Mouse (Mus musculus) ES-E14 (cell line): ENCODE measurements at regions not wholly inside any gene's neighbourhood (a gene's known extent, or its start where the extent isn't known, plus 50 kb on each side); places are given as distances from the start of the nearest gene placed in this dataset.

Experiments
- DNase-seq: peaks from one replicate; pipeline ENCODE4 v3.0.0-alpha.2; 2013; ENCODE audit warnings: low read depth, low spot score
- H3K27ac ChIP-seq: 2 replicates; pipeline ENCODE4 v1.5.1; 2012; ENCODE audit warnings: low read depth, mild to moderate bottlenecking, low read length, moderate library complexity, mixed read lengths; ENCODE audit not compliant: poor library complexity, insufficient read depth, severe bottlenecking
- H3K36me3 ChIP-seq: 2 replicates; pipeline ENCODE4 v1.6.1; 2012; ENCODE audit warnings: mild to moderate bottlenecking, low read length, moderate library complexity, mixed read lengths; ENCODE audit not compliant: control insufficient read depth, poor library complexity, insufficient read depth, severe bottlenecking
- H3K4me1 ChIP-seq, 2 experiments: fragments of 150-350 bp in 1 of 2; sonication (generic) in 1 of 2; 2 replicates each; pipeline ENCODE4 v1.6.1; 2012; ENCODE audit warnings: low read length in 2 of 2, mild to moderate bottlenecking in 1 of 2, mixed read lengths in 1 of 2; ENCODE audit not compliant: control insufficient read depth in 2 of 2, insufficient read depth in 2 of 2, poor library complexity in 1 of 2
- H3K4me3 ChIP-seq, 2 experiments: fragments of 150-350 bp in 1 of 2; sonication (generic) in 1 of 2; 2 replicates each; pipeline ENCODE4 v1.5.1; 2012; ENCODE audit warnings: low read length in 2 of 2, low read depth in 1 of 2, mild to moderate bottlenecking in 1 of 2, mixed read lengths in 1 of 2; ENCODE audit not compliant: insufficient read depth in 1 of 2, poor library complexity in 1 of 2, severe bottlenecking in 1 of 2
- H3K9ac ChIP-seq: 2 replicates; pipeline ENCODE4 v1.6.1; 2012; ENCODE audit warnings: low read depth, mild to moderate bottlenecking, low read length, mixed read lengths; ENCODE audit not compliant: poor library complexity, insufficient read depth, severe bottlenecking
- H3K9me3 ChIP-seq: fragments of 150-350 bp; sonication (generic); 2 replicates; pipeline ENCODE4 v1.6.1; 2012; ENCODE audit warnings: low read depth, mild to moderate bottlenecking, low read length; ENCODE audit not compliant: control insufficient read depth, insufficient read depth
- CHD2 ChIP-seq: IDR thresholded peaks from 2 replicates; pipeline ENCODE4 v1.6.1; 2014; ENCODE audit warnings: mild to moderate bottlenecking, low read depth, low read length, inconsistent platforms
- HCFC1 ChIP-seq: IDR thresholded peaks from 2 replicates; pipeline ENCODE4 v1.6.1; 2012; ENCODE audit warnings: low read length, inconsistent platforms, borderline replicate concordance; ENCODE audit not compliant: insufficient read depth
- MAFK ChIP-seq: IDR thresholded peaks from 2 replicates; pipeline ENCODE4 v1.6.1; 2014; ENCODE audit warnings: mild to moderate bottlenecking, low read depth, low read length, inconsistent platforms; ENCODE audit not compliant: insufficient read depth
- ZC3H11A ChIP-seq: IDR thresholded peaks from 2 replicates; pipeline ENCODE4 v1.6.1; 2012; ENCODE audit warnings: low read depth, mild to moderate bottlenecking, inconsistent platforms, low read length, borderline replicate concordance
- ZNF384 ChIP-seq: IDR thresholded peaks from 2 replicates; pipeline ENCODE4 v1.6.1; 2012; ENCODE audit warnings: low read depth, low read length, inconsistent platforms
- in situ Hi-C, 2 experiments: fragments of 600-800 bp; cut with MboI; formaldehyde crosslinking; loops; one replicate each; pipeline ENCODE4 v1.15.1; 2025; ENCODE audit warnings: low sequenced_read_pairs in 2 of 2, inconsistent platforms in 1 of 2; ENCODE audit not compliant: unreplicated experiment in 2 of 2

- peaks cover 1 to 5% of the 10 kb centered on the region in 2 experiments; a peak in 2 of 4 replicates for H3K4me1 ChIP-seq
- H3K27ac ChIP-seq = no peak overlapping the region
- no peak overlapping the region for H3K4me3 ChIP-seq
- no peaks in the 10 kb centered on the region for H3K36me3 ChIP-seq
- no peak for TF ChIP-seq HCFC1
- TF ChIP-seq CHD2 = no peak
- no peak for TF ChIP-seq ZC3H11A
- TF ChIP-seq ZNF384 = no peak
- H3K9me3 ChIP-seq = no peaks in the 10 kb centered on the region
- H3K9ac ChIP-seq = no peak overlapping the region
- DNase-seq = no peak
- in situ Hi-C loops = no loop called here
Observed at GRCm38 (mm10) chr12:9274181-9274580, 244.4 kb downstream of the Ttc32 start.

- no peak for DNase-seq
Observed at GRCm38 (mm10) chr12:9275697-9276096, 245.9 kb downstream of the Ttc32 start.

GRCm38 (mm10) chr12:9278735-9279134, 248.9 kb downstream of the Ttc32 start:
- TF ChIP-seq MAFK (no peak), HCFC1 (no peak), ZC3H11A (no peak)
- in situ Hi-C loops = no loop called here
- Histone ChIP-seq H3K27ac (no peak overlapping the region), H3K36me3 (no peaks in the 10 kb centered on the region), H3K9ac (no peak overlapping the region), H3K4me1 (peaks cover 1 to 5% of the 10 kb centered on the region in 2 experiments; a peak in 2 of 4 replicates), H3K4me3 (no peak overlapping the region), H3K9me3 (no peaks in the 10 kb centered on the region)
- no peak for DNase-seq

More at GRCm38 (mm10) chr12:9275697-9276096, 245.9 kb downstream of the Ttc32 start:
- H3K4me3 ChIP-seq = no peak overlapping the region
- no peak overlapping the region for H3K27ac ChIP-seq
- no peaks in the 10 kb centered on the region for H3K36me3 ChIP-seq
- no peaks in the 10 kb centered on the region for H3K9me3 ChIP-seq
- TF ChIP-seq ZC3H11A (no peak), ZNF384 (no peak), MAFK (no peak), CHD2 (no peak), HCFC1 (no peak)
- in situ Hi-C loops = no loop called here
- H3K9ac ChIP-seq = no peak overlapping the region
- peaks cover 1 to 5% of the 10 kb centered on the region in 2 experiments; a peak in 2 of 4 replicates for H3K4me1 ChIP-seq

GRCm38 (mm10) chr12:9279893-9280605, 250.3 kb downstream of the Ttc32 start:
- H3K9ac ChIP-seq = no peak overlapping the region
- H3K4me3 ChIP-seq = no peak overlapping the region
- H3K36me3 ChIP-seq = no peaks in the 10 kb centered on the region
- no peak for DNase-seq
- no peak overlapping the region for H3K27ac ChIP-seq
- in situ Hi-C loops = no loop called here
- H3K4me1 ChIP-seq = peaks cover 1 to 5% of the 10 kb centered on the region in 2 experiments; a peak in 2 of 4 replicates
- no peak for TF ChIP-seq ZC3H11A
- TF ChIP-seq HCFC1 = no peak
- H3K9me3 ChIP-seq = no peaks in the 10 kb centered on the region

GRCm38 (mm10) chr12:9287271-9287670, 257.5 kb downstream of the Ttc32 start:
- H3K9ac ChIP-seq = no peak overlapping the region
- TF ChIP-seq HCFC1 (no peak), MAFK (no peak), ZC3H11A (no peak), ZNF384 (no peak), CHD2 (no peak)
- in situ Hi-C loops = no loop called here
- no peak for DNase-seq
- H3K36me3 ChIP-seq = no peaks in the 10 kb centered on the region
- no peaks in the 10 kb centered on the region for H3K4me1 ChIP-seq
- H3K9me3 ChIP-seq = no peaks in the 10 kb centered on the region
- H3K27ac ChIP-seq = no peak overlapping the region
- H3K4me3 ChIP-seq = no peak overlapping the region
